Mouse (Mus musculus): ENCODE measurements around the gene Snrpg. TPM values are rescaled to one million over a fixed set of nuclear protein-coding genes. Genes with fewer than 3 reads are reported as not detected.

The Snrpg gene
- total RNA-seq (2023): 213 TPM

DNA sequence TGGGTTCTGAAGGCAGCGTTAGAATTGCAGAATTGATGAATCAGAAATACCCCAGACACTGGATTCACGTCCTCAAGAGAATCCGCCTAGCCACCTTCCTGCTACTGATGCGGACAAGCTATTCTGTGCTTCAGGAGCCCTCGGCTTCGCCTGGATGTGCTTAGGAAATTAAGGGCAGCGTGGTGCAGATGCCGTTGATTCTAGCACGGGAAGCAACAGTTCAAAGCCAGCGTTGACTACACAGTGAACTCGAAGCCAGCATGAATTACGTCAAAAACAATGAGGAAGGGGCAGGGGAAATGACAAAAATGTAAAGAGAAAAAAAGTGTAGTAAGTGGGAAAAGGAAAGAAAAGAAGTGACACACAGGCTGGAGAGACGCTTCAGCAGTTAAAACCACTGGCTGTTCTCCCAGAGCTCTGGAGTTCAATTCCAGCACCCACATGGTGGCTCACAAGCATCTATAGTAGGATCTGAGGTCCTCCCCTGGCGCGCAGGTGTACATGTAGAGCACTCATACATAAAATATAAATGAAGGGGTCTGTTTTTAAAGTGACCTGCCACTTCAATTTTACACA is at the start of gene Snrpg:
TSS of gene Snrpg (plus strand) at position 541 of the 576 bp plus-strand sequence.

DNA sequence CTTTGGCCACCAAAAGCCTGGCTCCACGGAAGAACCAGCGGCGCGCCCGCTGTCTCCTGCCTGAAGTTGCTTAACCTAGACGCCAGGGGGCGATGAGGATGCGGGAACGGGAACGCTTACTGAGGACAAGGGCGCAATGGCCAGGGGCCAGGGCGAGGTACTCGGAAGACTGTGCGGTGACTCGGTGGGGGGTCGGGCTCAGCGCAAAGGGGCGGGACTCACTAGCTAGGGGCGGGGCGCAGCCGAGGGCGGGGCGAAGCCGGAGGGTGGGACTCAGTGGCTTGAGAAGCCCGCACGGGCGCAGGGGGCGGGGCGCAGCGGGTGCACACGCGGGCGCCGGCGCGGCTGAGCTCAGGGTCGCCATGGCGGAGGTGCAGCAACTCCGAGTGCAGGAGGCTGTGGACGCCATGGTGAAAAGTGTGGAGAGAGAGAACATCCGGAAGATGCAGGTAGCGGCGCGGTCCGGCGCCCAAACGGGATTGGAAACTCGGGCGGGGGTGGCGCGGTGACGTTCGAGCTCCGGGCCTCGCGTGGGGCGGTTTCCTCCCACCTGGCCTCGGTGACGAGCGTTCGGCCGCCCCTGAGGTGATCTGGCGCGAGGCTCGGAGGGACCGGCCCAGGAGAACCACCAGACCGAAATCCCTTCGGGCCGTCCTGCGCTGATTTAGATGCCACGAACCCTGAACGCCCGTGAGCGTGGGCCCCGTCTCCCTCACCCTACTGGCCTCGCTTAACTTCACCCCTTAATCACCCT is 5.6 kb upstream of the Snrpg start, which contains the start of gene Fam136a:
TSS of gene Fam136a (plus strand) at position 276 of the 754 bp plus-strand sequence.

DNA sequence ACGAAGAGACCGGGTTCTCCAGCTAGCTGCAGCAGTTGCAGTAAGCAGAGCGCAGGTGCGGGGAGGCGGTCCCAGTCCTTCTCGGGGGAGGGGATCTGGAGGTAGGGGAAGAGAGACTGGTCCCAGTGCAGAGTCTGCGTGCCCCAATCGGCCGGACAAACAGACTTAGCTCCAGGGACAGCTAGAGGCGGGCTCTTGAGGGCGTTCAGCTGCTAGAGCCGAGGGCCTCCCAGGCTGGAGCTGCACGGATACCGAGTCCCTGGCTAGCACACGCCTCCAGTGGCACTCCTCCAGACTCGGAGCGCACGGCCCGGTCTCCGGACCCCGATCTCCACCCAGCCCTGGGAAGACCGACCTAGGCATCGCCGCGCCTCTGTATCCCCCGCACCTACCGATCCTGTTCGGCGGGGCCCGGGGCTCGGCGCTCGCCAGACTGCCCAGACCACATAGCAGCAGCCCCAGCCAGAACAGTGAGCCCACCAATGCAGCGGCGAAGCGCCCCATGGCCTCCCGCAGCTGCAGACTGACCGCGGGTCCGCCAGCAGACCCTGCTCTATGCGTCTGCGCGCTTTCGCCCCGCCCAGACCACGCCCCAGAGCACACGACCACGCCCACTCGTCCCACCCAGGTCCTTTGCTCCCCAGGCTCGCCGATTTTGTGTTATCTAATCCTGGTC is 25.6 kb downstream of the Snrpg start, which contains the start of gene Pcyox1:
TSS of gene Pcyox1 (minus strand) at position 574 of the 676 bp plus-strand sequence.

DNA sequence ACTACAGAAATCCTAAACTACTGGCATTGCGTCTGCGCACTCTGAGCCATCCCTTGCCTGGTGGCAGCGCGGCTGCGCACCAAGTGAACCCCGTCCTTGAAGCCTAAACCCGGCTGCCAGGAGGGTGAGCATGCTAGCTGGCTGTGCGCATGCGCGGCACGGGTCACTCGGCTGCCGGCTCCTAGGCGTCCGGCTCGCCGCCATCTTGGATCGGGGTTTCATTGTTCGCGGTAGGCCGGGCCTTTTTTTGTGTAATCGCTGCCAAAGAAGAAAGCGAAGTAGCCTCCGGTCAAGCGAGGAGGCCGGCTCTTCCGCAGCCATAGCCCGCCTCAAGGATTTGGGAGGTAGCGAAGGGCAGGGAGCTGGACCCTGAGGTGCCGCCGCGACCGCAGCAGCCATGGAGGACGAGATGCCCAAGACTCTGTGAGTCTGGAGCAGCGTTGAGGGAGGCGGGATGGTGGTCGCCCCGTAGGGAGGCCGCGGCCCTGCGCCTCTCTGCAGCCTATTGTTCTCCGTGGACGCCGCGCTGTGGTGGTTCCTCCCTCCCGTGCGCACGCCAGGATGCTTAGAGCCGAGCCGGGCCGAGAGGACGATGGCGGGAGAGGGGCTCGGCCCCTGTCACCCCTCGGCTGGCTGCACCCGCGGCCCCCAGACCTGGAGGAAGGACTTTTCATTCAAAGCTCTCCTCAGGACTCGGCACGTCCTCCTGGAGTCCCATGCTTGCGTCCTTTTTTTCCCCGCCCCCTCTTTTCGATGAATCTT is 33.2 kb downstream of the Snrpg start, which contains the start of gene Tia1:
TSS of gene Tia1 (plus strand) at position 120 of the 762 bp plus-strand sequence.

DNA sequence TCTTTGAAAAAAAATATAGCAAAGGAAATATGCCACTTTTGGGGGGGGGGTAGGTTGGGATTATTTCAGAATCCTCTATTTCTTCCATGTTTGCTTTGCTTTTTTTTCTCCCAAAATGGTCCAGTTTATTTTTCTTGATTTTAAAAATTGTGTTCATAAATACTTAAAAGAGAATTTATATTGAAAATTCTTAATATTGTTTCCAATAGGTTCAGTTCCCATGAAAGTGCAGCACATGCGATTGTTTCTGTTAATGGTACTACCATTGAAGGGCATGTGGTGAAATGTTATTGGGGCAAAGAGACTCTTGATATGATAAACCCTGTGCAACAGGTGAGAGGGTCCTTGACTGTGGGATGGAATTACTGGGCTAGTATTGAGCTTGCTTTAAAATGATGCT is 55.3 kb downstream of the Snrpg start, which contains the start of gene Gm44790:
TSS of gene Gm44790 (plus strand) at position 301 of the 400 bp plus-strand sequence.

Other genes starting within 250 kb of the Snrpg start
- not detected for gene Tgfa, start 176.1 kb upstream of the Snrpg start, total RNA-seq (2023)
- gene Fam136a, start 5.7 kb upstream of the Snrpg start, total RNA-seq (2023): 14.0 TPM
- gene Pcyox1, start 25.9 kb downstream of the Snrpg start, total RNA-seq (2023): 8.5 TPM
- 64.9 TPM for gene Tia1, start 32.9 kb downstream of the Snrpg start, total RNA-seq (2023)
- not detected for gene Gm44790, start 55.4 kb downstream of the Snrpg start, total RNA-seq (2023)
- gene C87436, start 67.1 kb downstream of the Snrpg start, total RNA-seq (2023): 46.3 TPM
- 207 TPM for gene Pcbp1, start 155.0 kb downstream of the Snrpg start, total RNA-seq (2023)

Measured in CD4-positive naive resting alpha-beta T cell, adult 76 days (primary cell).